Mouse (Mus musculus): ENCODE measurements at regions not wholly inside any gene's neighbourhood (a gene's known extent, or its start where the extent isn't known, plus 50 kb on each side); places are given as distances from the start of the nearest gene placed in this dataset.
"Not testable (repeated sequence)": the region's sequence is repeated elsewhere in the genome, so short reads cannot be mapped to it uniquely, and the experiment has no call there.

DNA sequence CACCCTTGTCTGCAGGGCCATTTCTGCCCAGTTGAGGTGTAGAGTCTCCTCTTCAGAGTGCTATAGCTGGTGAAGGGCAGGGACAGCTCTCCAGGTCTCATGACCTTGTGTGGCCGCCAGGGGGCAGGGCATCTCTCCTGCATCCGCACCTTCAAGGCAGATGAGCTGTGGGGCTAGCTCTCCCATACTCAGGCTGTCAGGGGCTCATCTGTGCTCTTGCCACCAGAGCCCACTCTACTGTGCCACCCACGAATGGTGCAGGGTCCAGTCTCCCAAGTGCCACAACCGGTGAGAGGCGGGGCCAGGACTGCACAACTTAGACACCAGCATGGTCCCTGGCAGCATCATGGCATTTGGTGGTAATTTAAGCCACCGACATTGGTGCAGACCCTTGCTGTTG lies 111.3 kb downstream of the Syt10 start:
- no peak overlapping the region for H3K4me3 ChIP-seq (ENCODE audit: control insufficient read depth in 1 of 2, insufficient read depth in 1 of 2, low read depth in 1 of 2, low read length in 2 of 2)
- H3K9me3 ChIP-seq (ENCODE audit: control insufficient read depth, low read length), result no peaks in the 10 kb centered on the region
- no peak overlapping the region for H3K27ac ChIP-seq (replicated peaks in 1 of 2; ENCODE audit: control insufficient read depth in 1 of 2, insufficient read depth in 1 of 2, low read depth in 2 of 2, low read length in 2 of 2)
- no peak; the same call in 1 of the 2 replicates for ATAC-seq (ENCODE audit: insufficient number of reproducible peaks, insufficient read depth, low FRiP score, low read depth)
- 40% methylated on average over 6 of the region's 6 CpGs for WGBS
- H3K4me2 ChIP-seq (ENCODE audit: low read length), result no peak overlapping the region
- H3K4me1 ChIP-seq (ENCODE audit: control insufficient read depth in 2 of 2, insufficient read depth in 2 of 2, low read length in 2 of 2), result no peaks in the 10 kb centered on the region
- no peak overlapping the region for H3K9ac ChIP-seq (ENCODE audit: low read length)
- H3K36me3 ChIP-seq (ENCODE audit: control insufficient read depth, insufficient read depth, low read length), result no peaks in the 10 kb centered on the region
- H3K27me3 ChIP-seq (ENCODE audit: control insufficient read depth, insufficient read depth, low read length), result no peaks in the 10 kb centered on the region

- no peaks in the 10 kb centered on the region for H3K36me3 ChIP-seq (ENCODE audit: control insufficient read depth, insufficient read depth, low read length)
- no peak for ATAC-seq (ENCODE audit: insufficient number of reproducible peaks, insufficient read depth, low FRiP score, low read depth)
Observed at GRCm38 (mm10) chr15:89724356-89724755, 117.3 kb downstream of the Syt10 start.

GRCm38 (mm10) chr15:89697221-89697620 lies 105.5 kb upstream of the Rabl2 start:
- WGBS, result 67% methylated on average over 2 of the region's 2 CpGs
- Histone ChIP-seq H3K4me2 (ENCODE audit: low read length) (no peak overlapping the region), H3K4me1 (ENCODE audit: control insufficient read depth in 2 of 2, insufficient read depth in 2 of 2, low read length in 2 of 2) (no peaks in the 10 kb centered on the region), H3K36me3 (ENCODE audit: control insufficient read depth, insufficient read depth, low read length) (no peaks in the 10 kb centered on the region), H3K27me3 (ENCODE audit: control insufficient read depth, insufficient read depth, low read length) (no peaks in the 10 kb centered on the region), H3K4me3 (ENCODE audit: control insufficient read depth in 1 of 2, insufficient read depth in 1 of 2, low read depth in 1 of 2, low read length in 2 of 2) (no peak overlapping the region), H3K9ac (ENCODE audit: low read length) (no peak overlapping the region), H3K9me3 (ENCODE audit: control insufficient read depth, low read length) (no peaks in the 10 kb centered on the region), H3K27ac (replicated peaks in 1 of 2; ENCODE audit: control insufficient read depth in 1 of 2, insufficient read depth in 1 of 2, low read depth in 2 of 2, low read length in 2 of 2) (no peak overlapping the region)
- ATAC-seq (ENCODE audit: insufficient number of reproducible peaks, insufficient read depth, low FRiP score, low read depth), result no peak

More at GRCm38 (mm10) chr15:89724356-89724755, 117.3 kb downstream of the Syt10 start:
- WGBS, result 53% methylated on average over 12 of the region's 12 CpGs
- H3K4me2 ChIP-seq (ENCODE audit: low read length), result peak overlapping the region; percentile 29
- H3K27me3 ChIP-seq (ENCODE audit: control insufficient read depth, insufficient read depth, low read length), result no peaks in the 10 kb centered on the region
- H3K4me3 ChIP-seq (ENCODE audit: control insufficient read depth in 1 of 2, insufficient read depth in 1 of 2, low read depth in 1 of 2, low read length in 2 of 2), result no peak overlapping the region
- no peak overlapping the region for H3K27ac ChIP-seq (replicated peaks in 1 of 2; ENCODE audit: control insufficient read depth in 1 of 2, insufficient read depth in 1 of 2, low read depth in 2 of 2, low read length in 2 of 2)
- H3K9me3 ChIP-seq (ENCODE audit: control insufficient read depth, low read length), result no peaks in the 10 kb centered on the region
- H3K9ac ChIP-seq (ENCODE audit: low read length), result no peak overlapping the region
- no peaks in the 10 kb centered on the region; a peak in 1 of 4 replicates for H3K4me1 ChIP-seq (ENCODE audit: control insufficient read depth in 2 of 2, insufficient read depth in 2 of 2, low read length in 2 of 2)

DNA sequence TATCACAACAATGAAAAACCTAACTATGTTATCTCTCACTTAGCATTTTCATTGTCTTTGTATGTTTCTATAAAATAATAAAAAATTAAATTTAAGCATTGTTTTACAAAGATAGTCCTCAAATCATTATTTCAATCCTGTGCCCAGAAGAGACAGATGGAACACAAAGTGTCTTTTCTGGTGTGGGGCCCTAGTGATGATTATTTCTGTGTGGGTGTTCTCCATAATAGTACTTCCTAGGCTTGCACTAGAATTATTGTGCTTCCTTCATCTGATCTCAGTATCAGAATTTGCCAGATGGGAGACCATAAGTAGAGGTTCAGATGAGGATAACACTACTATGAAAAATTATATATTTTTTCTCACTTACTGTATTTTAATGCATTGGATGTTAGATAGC lies 84.6 kb upstream of the Rabl2 start:
- no peak overlapping the region for H3K9ac ChIP-seq (ENCODE audit: low read length)
- ATAC-seq (ENCODE audit: insufficient number of reproducible peaks, insufficient read depth, low FRiP score, low read depth), result no peak
- H3K4me1 ChIP-seq (ENCODE audit: control insufficient read depth in 2 of 2, insufficient read depth in 2 of 2, low read length in 2 of 2), result no peaks in the 10 kb centered on the region
- peaks cover 3% of the 10 kb centered on the region; the same call in 1 of the 2 replicates for H3K9me3 ChIP-seq (ENCODE audit: control insufficient read depth, low read length)
- no peaks in the 10 kb centered on the region for H3K27me3 ChIP-seq (ENCODE audit: control insufficient read depth, insufficient read depth, low read length)
- no peaks in the 10 kb centered on the region for H3K36me3 ChIP-seq (ENCODE audit: control insufficient read depth, insufficient read depth, low read length)
- no peak overlapping the region for H3K27ac ChIP-seq (replicated peaks in 1 of 2; ENCODE audit: control insufficient read depth in 1 of 2, insufficient read depth in 1 of 2, low read depth in 2 of 2, low read length in 2 of 2)
- no peak overlapping the region for H3K4me2 ChIP-seq (ENCODE audit: low read length)
- H3K4me3 ChIP-seq (ENCODE audit: control insufficient read depth in 1 of 2, insufficient read depth in 1 of 2, low read depth in 1 of 2, low read length in 2 of 2), result no peak overlapping the region

DNA sequence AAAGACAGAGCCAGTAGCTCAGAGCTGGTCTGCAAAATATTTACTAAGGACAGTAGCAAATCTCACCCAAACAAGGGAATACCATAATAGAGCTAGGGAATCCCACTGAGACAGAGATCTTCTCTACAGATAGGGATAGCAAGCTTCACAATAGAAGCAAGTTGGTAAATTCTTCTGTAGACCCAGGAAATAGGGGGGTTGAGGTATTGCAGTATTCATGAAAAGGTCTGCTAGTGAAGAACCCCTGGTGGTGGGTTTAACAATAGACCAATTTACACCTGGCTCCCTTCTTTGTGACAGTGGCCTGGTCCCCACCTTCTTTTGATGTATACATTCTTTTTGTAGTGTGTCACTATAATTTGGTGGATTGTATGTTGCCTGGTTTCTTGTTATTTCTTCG lies 64.8 kb upstream of the Rabl2 start:
- WGBS, result 82% methylated on average over 1 of the region's 1 CpGs
- H3K4me2 ChIP-seq (ENCODE audit: low read length); H3K9me3 ChIP-seq (ENCODE audit: control insufficient read depth, low read length); H3K27ac ChIP-seq (replicated peaks in 1 of 2; ENCODE audit: control insufficient read depth in 1 of 2, insufficient read depth in 1 of 2, low read depth in 2 of 2, low read length in 2 of 2); H3K4me3 ChIP-seq (ENCODE audit: control insufficient read depth in 1 of 2, insufficient read depth in 1 of 2, low read depth in 1 of 2, low read length in 2 of 2); ATAC-seq (ENCODE audit: insufficient number of reproducible peaks, insufficient read depth, low FRiP score, low read depth); H3K36me3 ChIP-seq (ENCODE audit: control insufficient read depth, insufficient read depth, low read length); H3K27me3 ChIP-seq (ENCODE audit: control insufficient read depth, insufficient read depth, low read length); H3K9ac ChIP-seq (ENCODE audit: low read length); H3K4me1 ChIP-seq (ENCODE audit: control insufficient read depth in 2 of 2, insufficient read depth in 2 of 2, low read length in 2 of 2): not testable (repeated sequence)

All from heart, embryonic 14.5 days (tissue).